Comparison of ENCODE assay signal across 27 mouse cellular contexts in genomic region chr7:45145460-45145859, GRCm38 (mm10). TPM values are rescaled to one million over a fixed set of nuclear protein-coding genes. Genes with fewer than 3 reads are reported as not detected.
DNase-seq lines count a peak whose midpoint lies in the region; ATAC-seq and TF ChIP-seq lines count a peak whose summit lies in the region.
"Had no signal": no experiment of that assay in that cellular context is flagged by ENCODE, and none has a peak within 500 bp of the region (broad histone marks: within the 10 kb centered on the region; RNA-seq: fewer than 3 reads in every experiment).

No protein-coding gene starts in this region.

- H3K27me3 ChIP-seq in heart, embryonic 10.5 days (ENCODE audit: insufficient read depth, poor library complexity, severe bottlenecking) = no peaks in the 10 kb centered on the region
- H3K27me3 ChIP-seq in stomach, embryonic 16.5 days (ENCODE audit: control insufficient read depth, insufficient read depth, low read length) = no peaks in the 10 kb centered on the region
- no peaks in the 10 kb centered on the region for H3K27me3 ChIP-seq in stomach, postnatal 0 days (ENCODE audit: control insufficient read depth, insufficient read depth, low read length)
- H3K27me3 ChIP-seq: CH12.LX; embryonic facial prominence, embryonic 13.5 days; heart, embryonic 13.5 days; Patski had no signal

- 0 out of 2 replicates have a peak overlapping the region, but pooled peaks have one; percentile 33 for H3K9ac ChIP-seq in stomach, embryonic 16.5 days (ENCODE audit: low read length)
- no peak overlapping the region for H3K9ac ChIP-seq in stomach, postnatal 0 days (ENCODE audit: low read length)
- H3K9ac ChIP-seq: heart, embryonic 13.5 days; hindbrain, embryonic 14.5 days had no signal

- no peak overlapping the region for H3K4me2 ChIP-seq in stomach, embryonic 16.5 days (ENCODE audit: low read depth, low read length)
- no peak overlapping the region for H3K4me2 ChIP-seq in stomach, postnatal 0 days (replicated peaks; ENCODE audit: low read depth)
- H3K4me2 ChIP-seq: embryonic facial prominence, embryonic 13.5 days; heart, embryonic 13.5 days; hindbrain, embryonic 14.5 days had no signal

- peak; percentile 25 for DNase-seq in cerebellum, adult 9-11 months
- DNase-seq in cerebellum, postnatal 25 days = no peak
- peak; percentile 94 for DNase-seq in heart, adult 11 months
- DNase-seq in heart, embryonic 10.5 days (ENCODE audit: low spot score) = no peak
- DNase-seq in stomach, postnatal 0 days (ENCODE audit: low spot score) = no peak
- DNase-seq: adrenal gland, adult 2 months; adrenal gland, postnatal 25 days; B cell, adult 2 months; cerebellum, adult 11-12 months; cerebellum, adult 8-10 months; cerebellum, postnatal 14 days; gastrocnemius, postnatal 14 days; heart, postnatal 4 days; kidney, adult 18-20 months had no signal

- peaks cover 67% of the 10 kb centered on the region for H3K36me3 ChIP-seq in heart, embryonic 10.5 days
- no peaks in the 10 kb centered on the region; the same call in none of the 2 replicates for H3K36me3 ChIP-seq in stomach, embryonic 16.5 days (ENCODE audit: control insufficient read depth, insufficient read depth, low read length)
- peaks cover 6% of the 10 kb centered on the region for H3K36me3 ChIP-seq in stomach, postnatal 0 days (ENCODE audit: control insufficient read depth, insufficient read depth, low read length)

- no peaks in the 10 kb centered on the region for H3K9me3 ChIP-seq in heart, embryonic 10.5 days
- no peaks in the 10 kb centered on the region for H3K9me3 ChIP-seq in stomach, embryonic 16.5 days (replicated peaks; ENCODE audit: control insufficient read depth, low read length)
- no peaks in the 10 kb centered on the region for H3K9me3 ChIP-seq in stomach, postnatal 0 days (ENCODE audit: control insufficient read depth, low read length)
- H3K9me3 ChIP-seq: embryonic facial prominence, embryonic 13.5 days; G1E; heart, embryonic 13.5 days had no signal

- no peak overlapping the region for H3K27ac ChIP-seq in heart, embryonic 10.5 days
- H3K27ac ChIP-seq in stomach, embryonic 16.5 days (ENCODE audit: low read length) = no peak overlapping the region
- H3K27ac ChIP-seq in stomach, postnatal 0 days (replicated peaks) = no peak overlapping the region
- H3K27ac ChIP-seq: embryonic facial prominence, embryonic 13.5 days; heart, embryonic 13.5 days; hindbrain, embryonic 14.5 days; hindbrain, postnatal 0 days had no signal

- WGBS in heart, embryonic 10.5 days = 93% methylated on average over 8 of the region's 8 CpGs
- WGBS in stomach, embryonic 16.5 days = 89% methylated on average over 8 of the region's 8 CpGs
- WGBS in stomach, postnatal 0 days = 94% methylated on average over 8 of the region's 8 CpGs

- H3K4me3 ChIP-seq in heart, embryonic 10.5 days = no peak overlapping the region
- H3K4me3 ChIP-seq in stomach, embryonic 16.5 days (replicated peaks; ENCODE audit: low read length) = no peak overlapping the region
- no peak overlapping the region for H3K4me3 ChIP-seq in stomach, postnatal 0 days (ENCODE audit: low read depth, low read length)
- H3K4me3 ChIP-seq: embryonic facial prominence, embryonic 13.5 days; erythroblast, embryonic 14.5 days; heart, embryonic 13.5 days had no signal

- no peak for TF ChIP-seq EP300 in stomach, postnatal 0 days (optimal IDR thresholded peaks at IDR 0.05)

- TF ChIP-seq CTCF in stomach, postnatal 0 days (IDR thresholded peaks at IDR 0.05; ENCODE audit: low read depth) = no peak

- ATAC-seq in stomach, embryonic 16.5 days (ENCODE audit: insufficient read depth, low FRiP score) = no peak
- no peak for ATAC-seq in stomach, postnatal 0 days (ENCODE audit: low FRiP score, low TSS enrichment)
- ATAC-seq: forebrain, embryonic 14.5 days; hindbrain, postnatal 0 days; inflammation-experienced regulatory T-cells, adult 6 months; intestine, embryonic 16.5 days; Patski had no signal

- H3K4me1 ChIP-seq in heart, embryonic 10.5 days = peaks cover 20% of the 10 kb centered on the region; the same call in 1 of the 2 replicates
- peaks cover 11% of the 10 kb centered on the region for H3K4me1 ChIP-seq in stomach, embryonic 16.5 days (ENCODE audit: control insufficient read depth, insufficient read depth, low read length)
- 0 out of 2 replicates have a peak, but pooled peaks cover 2% of the 10 kb centered on the region for H3K4me1 ChIP-seq in stomach, postnatal 0 days (replicated peaks; ENCODE audit: control insufficient read depth, insufficient read depth)

RNA-seq across cellular contexts. Expression of gene Pih1d1, which starts 8.6 kb away (rescaled TPM):
- polyA plus RNA-seq in heart, embryonic 10.5 days (2016; fragmentation: Nextera tagmentation; extraction: Ambion mirVana) = 97.8 and 102 TPM in 2 replicates
- polyA plus RNA-seq in stomach, embryonic 16.5 days (2015; fragmentation: Nextera tagmentation; extraction: Ambion mirVana) = 81.0 and 81.9 TPM in 2 replicates
- polyA plus RNA-seq in stomach, postnatal 0 days (2015; fragmentation: Nextera tagmentation; extraction: Ambion mirVana) = 48.8 and 49.0 TPM in 2 replicates

RNA-seq across cellular contexts. Expression of gene Aldh16a1, which starts 8.9 kb away (rescaled TPM):
- 45.2 and 45.7 TPM in 2 replicates for polyA plus RNA-seq in heart, embryonic 10.5 days (2016; fragmentation: Nextera tagmentation; extraction: Ambion mirVana)
- polyA plus RNA-seq in stomach, embryonic 16.5 days (2015; fragmentation: Nextera tagmentation; extraction: Ambion mirVana) = 39.5 and 49.2 TPM in 2 replicates
- polyA plus RNA-seq in stomach, postnatal 0 days (2015; fragmentation: Nextera tagmentation; extraction: Ambion mirVana) = 24.6 and 25.6 TPM in 2 replicates

RNA-seq across cellular contexts. Expression of gene Flt3l, which starts 9.2 kb away (rescaled TPM):
- 2.5 and 3.1 TPM in 2 replicates for polyA plus RNA-seq in heart, embryonic 10.5 days (2016; fragmentation: Nextera tagmentation; extraction: Ambion mirVana)
- 2.2 and 2.8 TPM in 2 replicates for polyA plus RNA-seq in stomach, embryonic 16.5 days (2015; fragmentation: Nextera tagmentation; extraction: Ambion mirVana)
- polyA plus RNA-seq in stomach, postnatal 0 days (2015; fragmentation: Nextera tagmentation; extraction: Ambion mirVana) = 2.2 and 2.3 TPM in 2 replicates

RNA-seq across cellular contexts. Expression of gene Gm45713, which starts 9.4 kb away (rescaled TPM):
- 0.36 and 0.58 TPM in 2 replicates for polyA plus RNA-seq in heart, embryonic 10.5 days (2016; fragmentation: Nextera tagmentation; extraction: Ambion mirVana)
- polyA plus RNA-seq in stomach, embryonic 16.5 days (2015; fragmentation: Nextera tagmentation; extraction: Ambion mirVana) = not detected in 2 replicates
- 0.17 and 1.1 TPM in 2 replicates for polyA plus RNA-seq in stomach, postnatal 0 days (2015; fragmentation: Nextera tagmentation; extraction: Ambion mirVana)
- polyA plus RNA-seq: erythroblast, embryonic 14.5 days; hindbrain, embryonic 11.5 days; hindbrain, embryonic 14.5 days; Patski had no signal

RNA-seq across cellular contexts. Expression of gene Rpl13a, which starts 16.9 kb away (rescaled TPM):
- polyA plus RNA-seq in heart, embryonic 10.5 days (2016; fragmentation: Nextera tagmentation; extraction: Ambion mirVana) = 873 and 1,060 TPM in 2 replicates
- polyA plus RNA-seq in stomach, embryonic 16.5 days (2015; fragmentation: Nextera tagmentation; extraction: Ambion mirVana) = 1,102 and 1,332 TPM in 2 replicates
- 1,442 and 1,485 TPM in 2 replicates for polyA plus RNA-seq in stomach, postnatal 0 days (2015; fragmentation: Nextera tagmentation; extraction: Ambion mirVana)

Comparison
In these comparisons a context has a peak if more than half of its experiments do, and no peak if none do; other contexts are left out.
1. DNase-seq: peak in cerebellum, adult 9-11 months (single experiment) and heart, adult 11 months (single experiment); none in cerebellum, postnatal 25 days (0 of 2), heart, embryonic 10.5 days (single experiment) and stomach, postnatal 0 days (single experiment).